Mouse (Mus musculus): ENCODE data around the gene Dusp12.

Gene Dusp12

GRCm38 (mm10) chr1:170884978-170885561, at the start of gene Dusp12, which contains the start of gene Gm26620:
Gene Dusp12, minus strand, starts transcription at chr1:170885540.
Gene Gm26620, plus strand, starts transcription at chr1:170885065.
- peak; percentile 88 to 91 for DNase-seq (ENCODE audit: low spot score in 2 of 2)

GRCm38 (mm10) chr1:170934383-170934782, 49.0 kb upstream of the Dusp12 start:
- DNase-seq (ENCODE audit: low spot score in 2 of 2) = no peak

- DNase-seq (ENCODE audit: low spot score in 2 of 2) = no peak
Observed at GRCm38 (mm10) chr1:170933940-170934339, 48.6 kb upstream of the Dusp12 start.

- DNase-seq (ENCODE audit: low spot score in 2 of 2) = no peak
Observed at GRCm38 (mm10) chr1:170933386-170933920, 48.1 kb upstream of the Dusp12 start.

- no peak for DNase-seq (ENCODE audit: low spot score in 2 of 2)
Observed at GRCm38 (mm10) chr1:170932043-170932442, 46.7 kb upstream of the Dusp12 start.

- no peak for DNase-seq (ENCODE audit: low spot score in 2 of 2)
Observed at GRCm38 (mm10) chr1:170929245-170929644, 43.9 kb upstream of the Dusp12 start.

GRCm38 (mm10) chr1:170928467-170928866, 43.1 kb upstream of the Dusp12 start:
- no peak for DNase-seq (ENCODE audit: low spot score in 2 of 2)

- no peak for DNase-seq (ENCODE audit: low spot score in 2 of 2)
Observed at GRCm38 (mm10) chr1:170927378-170927777, 42.0 kb upstream of the Dusp12 start, which contains the start of gene Fcrla. Gene Fcrla, minus strand, starts transcription at chr1:170927583.

GRCm38 (mm10) chr1:170926941-170927340, 41.6 kb upstream of the Dusp12 start:
- no peak for DNase-seq (ENCODE audit: low spot score in 2 of 2)

- no peak for DNase-seq (ENCODE audit: low spot score in 2 of 2)
Observed at GRCm38 (mm10) chr1:170924485-170924884, 39.1 kb upstream of the Dusp12 start.

- DNase-seq (ENCODE audit: low spot score in 2 of 2) = no peak
Observed at GRCm38 (mm10) chr1:170919308-170919707, 34.0 kb upstream of the Dusp12 start.

- DNase-seq (ENCODE audit: low spot score in 2 of 2) = no peak
Observed at GRCm38 (mm10) chr1:170915657-170916056, 30.3 kb upstream of the Dusp12 start.

- DNase-seq (ENCODE audit: low spot score in 2 of 2) = no peak
Observed at GRCm38 (mm10) chr1:170912891-170913615, 27.7 kb upstream of the Dusp12 start, which contains the start of gene Fcrlb. Gene Fcrlb, minus strand, starts transcription at chr1:170912941.

GRCm38 (mm10) chr1:170911907-170912660, 26.7 kb upstream of the Dusp12 start:
- DNase-seq (ENCODE audit: low spot score in 2 of 2) = no peak

- DNase-seq (ENCODE audit: low spot score in 2 of 2) = no peak
Observed at GRCm38 (mm10) chr1:170908341-170908740, 23.0 kb upstream of the Dusp12 start.

- DNase-seq (ENCODE audit: low spot score in 2 of 2) = peak in 1 of 2 experiments; percentile 9
Observed at GRCm38 (mm10) chr1:170907456-170908191, 22.3 kb upstream of the Dusp12 start.

- no peak for DNase-seq (ENCODE audit: low spot score in 2 of 2)
Observed at GRCm38 (mm10) chr1:170907111-170907455, 21.7 kb upstream of the Dusp12 start.

GRCm38 (mm10) chr1:170903485-170903884, 18.1 kb upstream of the Dusp12 start:
- DNase-seq (ENCODE audit: low spot score in 2 of 2) = no peak

GRCm38 (mm10) chr1:170901536-170902238, 16.3 kb upstream of the Dusp12 start:
- DNase-seq (ENCODE audit: low spot score in 2 of 2) = peak; percentile 55 to 65

- DNase-seq (ENCODE audit: low spot score in 2 of 2) = peak in 1 of 2 experiments; percentile 16
Observed at GRCm38 (mm10) chr1:170900799-170901467, 15.6 kb upstream of the Dusp12 start.
